In genomic region chr14:17005194-17006018, GRCm38 (mm10) we compare ENCODE assay signal across 10 mouse cellular contexts.
DNase-seq lines count a peak whose midpoint lies in the region; ATAC-seq and TF ChIP-seq lines count a peak whose summit lies in the region.
"Had no signal": no experiment of that assay in that cellular context is flagged by ENCODE, and none has a peak within 500 bp of the region (broad histone marks: within the 10 kb centered on the region; RNA-seq: fewer than 3 reads in every experiment).

No protein-coding gene starts in this region.

- H3K27me3 ChIP-seq in embryonic facial prominence, embryonic 14.5 days (replicated peaks; ENCODE audit: control insufficient read depth, insufficient read depth, low read length): no peaks in the 10 kb centered on the region
- H3K27me3 ChIP-seq in embryonic facial prominence, embryonic 10.5 days (replicated peaks; ENCODE audit: low read depth, poor library complexity, severe bottlenecking): no peaks in the 10 kb centered on the region
- no peaks in the 10 kb centered on the region for H3K27me3 ChIP-seq in heart, postnatal 0 days (ENCODE audit: control insufficient read depth, insufficient read depth, low read length)
- H3K27me3 ChIP-seq in thymus, adult 2 months (ENCODE audit: control insufficient read depth, insufficient read depth, low read length): no peaks in the 10 kb centered on the region
- H3K27me3 ChIP-seq: embryonic facial prominence, embryonic 13.5 days; midbrain, embryonic 15.5 days had no signal

- no peak overlapping the region for H3K27ac ChIP-seq in embryonic facial prominence, embryonic 14.5 days (replicated peaks; ENCODE audit: low read depth, low read length)
- H3K27ac ChIP-seq in embryonic facial prominence, embryonic 10.5 days (replicated peaks): no peak overlapping the region
- no peak overlapping the region for H3K27ac ChIP-seq in heart, postnatal 0 days (ENCODE audit: low read depth)
- H3K27ac ChIP-seq in thymus, adult 2 months (ENCODE audit: control insufficient read depth, insufficient read depth, low read length): no peak overlapping the region
- H3K27ac ChIP-seq: embryonic facial prominence, embryonic 13.5 days; midbrain, embryonic 15.5 days had no signal

- no peak overlapping the region for H3K9ac ChIP-seq in embryonic facial prominence, embryonic 14.5 days (ENCODE audit: low read depth, low read length)
- no peak overlapping the region for H3K9ac ChIP-seq in heart, postnatal 0 days (replicated peaks; ENCODE audit: low read depth, low read length)
- H3K9ac ChIP-seq: embryonic facial prominence, embryonic 13.5 days; midbrain, embryonic 15.5 days had no signal

- no peaks in the 10 kb centered on the region for H3K9me3 ChIP-seq in embryonic facial prominence, embryonic 14.5 days (ENCODE audit: control insufficient read depth, low read length)
- no peaks in the 10 kb centered on the region for H3K9me3 ChIP-seq in embryonic facial prominence, embryonic 10.5 days
- H3K9me3 ChIP-seq in heart, postnatal 0 days (replicated peaks; ENCODE audit: control insufficient read depth, low read length): no peaks in the 10 kb centered on the region
- H3K9me3 ChIP-seq: embryonic facial prominence, embryonic 13.5 days; midbrain, embryonic 15.5 days had no signal

- H3K4me2 ChIP-seq in embryonic facial prominence, embryonic 14.5 days (ENCODE audit: low read depth, low read length): no peak overlapping the region
- no peak overlapping the region for H3K4me2 ChIP-seq in heart, postnatal 0 days (ENCODE audit: low read depth, low read length)
- H3K4me2 ChIP-seq: embryonic facial prominence, embryonic 13.5 days; midbrain, embryonic 15.5 days had no signal

- TF ChIP-seq CTCF in heart, postnatal 0 days (IDR thresholded peaks at IDR 0.05; ENCODE audit: low read depth): no peak
- no peak for TF ChIP-seq CTCF in thymus, adult 2 months (IDR thresholded peaks at IDR 0.05; ENCODE audit: borderline replicate concordance, control insufficient read depth, extremely low read depth, insufficient read depth, low read length, poor library complexity)

- ATAC-seq in embryonic facial prominence, embryonic 14.5 days (ENCODE audit: low read depth): 0 out of 2 replicates have a peak, but pooled peaks have one; percentile 55
- peak; percentile 44; the same call in 1 of the 2 replicates for ATAC-seq in heart, postnatal 0 days (ENCODE audit: insufficient read depth, low read depth)
- ATAC-seq in megakaryocyte, adult 5-6 weeks (ENCODE audit: poor library complexity, severe bottlenecking): no peak
- ATAC-seq: midbrain, embryonic 15.5 days had no signal

- intact Hi-C loops in left cerebral cortex, postnatal 10 days (cut with DNase I): no loop called here

- H3K4me1 ChIP-seq in embryonic facial prominence, embryonic 14.5 days (ENCODE audit: control insufficient read depth, insufficient read depth, low read length): peaks cover 4% of the 10 kb centered on the region
- no peaks in the 10 kb centered on the region; the same call in 1 of the 2 replicates for H3K4me1 ChIP-seq in embryonic facial prominence, embryonic 10.5 days
- no peaks in the 10 kb centered on the region for H3K4me1 ChIP-seq in heart, postnatal 0 days (ENCODE audit: control insufficient read depth, insufficient read depth)
- H3K4me1 ChIP-seq in thymus, adult 2 months (replicated peaks; ENCODE audit: control insufficient read depth, insufficient read depth, low read length): no peaks in the 10 kb centered on the region
- H3K4me1 ChIP-seq: embryonic facial prominence, embryonic 13.5 days; midbrain, embryonic 15.5 days had no signal

- 75% methylated on average over 6 of the region's 8 CpGs for WGBS in embryonic facial prominence, embryonic 14.5 days
- WGBS in embryonic facial prominence, embryonic 10.5 days: 95% methylated on average over 8 of the region's 8 CpGs
- 82% methylated on average over 8 of the region's 8 CpGs for WGBS in heart, postnatal 0 days
- 96% methylated on average over 8 of the region's 8 CpGs for WGBS in thymus, adult 2 months

- TF ChIP-seq EP300 in heart, postnatal 0 days (IDR thresholded peaks at IDR 0.05; ENCODE audit: low read depth): no peak

- H3K36me3 ChIP-seq in embryonic facial prominence, embryonic 14.5 days (ENCODE audit: control insufficient read depth, insufficient read depth, low read length): no peaks in the 10 kb centered on the region
- H3K36me3 ChIP-seq in embryonic facial prominence, embryonic 10.5 days (replicated peaks): no peaks in the 10 kb centered on the region
- no peaks in the 10 kb centered on the region for H3K36me3 ChIP-seq in heart, postnatal 0 days (replicated peaks; ENCODE audit: control insufficient read depth, insufficient read depth, low read length)
- no peaks in the 10 kb centered on the region for H3K36me3 ChIP-seq in thymus, adult 2 months (ENCODE audit: control insufficient read depth, insufficient read depth, low read length)
- H3K36me3 ChIP-seq: embryonic facial prominence, embryonic 13.5 days; midbrain, embryonic 15.5 days had no signal

- H3K4me3 ChIP-seq in embryonic facial prominence, embryonic 14.5 days (ENCODE audit: low read depth, low read length): no peak overlapping the region
- H3K4me3 ChIP-seq in embryonic facial prominence, embryonic 10.5 days: no peak overlapping the region
- no peak overlapping the region for H3K4me3 ChIP-seq in heart, postnatal 0 days (ENCODE audit: low read depth, low read length)
- H3K4me3 ChIP-seq in thymus, adult 2 months (ENCODE audit: control insufficient read depth, insufficient read depth, low read length): no peak overlapping the region
- H3K4me3 ChIP-seq: embryonic facial prominence, embryonic 13.5 days; midbrain, embryonic 15.5 days had no signal

- TF ChIP-seq POLR2A in thymus, adult 2 months (IDR thresholded peaks at IDR 0.05; ENCODE audit: control insufficient read depth, extremely low read depth, insufficient read depth, low read length, poor library complexity): no peak

- peak; percentile 79 for DNase-seq in embryonic facial prominence, embryonic 14.5 days (ENCODE audit: low spot score)
- no peak for DNase-seq in embryonic facial prominence, embryonic 10.5 days (ENCODE audit: low spot score)
- DNase-seq in left cerebral cortex, postnatal 10 days (ENCODE audit: extremely low spot score in 1 of 2, low spot score in 2 of 2): peak; percentile 10 to 16
- no peak for DNase-seq in left cerebral cortex, adult 18-20 months (ENCODE audit: low spot score in 2 of 2)
- no peak for DNase-seq in heart, postnatal 0 days (ENCODE audit: low spot score)
- peak; percentile 23 for DNase-seq in lung, postnatal 14 days
- DNase-seq in thymus, adult 2 months: no peak

Comparison
In these comparisons a context has a peak if more than half of its experiments do, and no peak if none do; other contexts are left out.
1. DNase-seq: peak in embryonic facial prominence, embryonic 14.5 days (single experiment), left cerebral cortex, postnatal 10 days (2 of 2) and lung, postnatal 14 days (single experiment); none in embryonic facial prominence, embryonic 10.5 days (single experiment), left cerebral cortex, adult 18-20 months (0 of 2), heart, postnatal 0 days (single experiment) and thymus, adult 2 months (single experiment).